Mouse (Mus musculus) lung, postnatal 10 days (tissue): ENCODE measurements around the gene Deaf1.
"Not testable (repeated sequence)": the region's sequence is repeated elsewhere in the genome, so short reads cannot be mapped to it uniquely, and the experiment has no call there.

Source experiments
- DNase-seq: peaks from one replicate; pipeline ENCODE4 v3.0.0; 2021

Gene Deaf1

DNA sequence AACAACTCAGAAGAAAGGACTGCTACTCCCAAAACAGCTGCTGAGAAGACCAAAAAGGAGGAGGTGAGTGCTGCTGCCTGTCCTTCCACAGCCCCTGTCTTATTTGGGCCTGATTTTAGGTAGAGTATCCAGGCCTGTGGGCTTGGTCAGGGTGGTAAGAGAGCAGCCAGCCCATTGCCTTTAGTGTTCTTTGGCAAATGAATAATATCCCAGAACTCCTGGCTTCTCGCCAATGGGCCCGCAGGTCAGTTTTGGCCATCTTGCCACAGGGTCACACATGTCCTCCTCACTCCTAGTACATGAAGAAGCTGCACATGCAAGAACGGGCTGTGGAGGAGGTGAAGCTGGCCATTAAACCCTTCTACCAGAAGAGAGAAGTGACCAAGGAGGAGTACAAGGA lies 66.0 kb downstream of the Deaf1 start:
- no peak for DNase-seq

DNA sequence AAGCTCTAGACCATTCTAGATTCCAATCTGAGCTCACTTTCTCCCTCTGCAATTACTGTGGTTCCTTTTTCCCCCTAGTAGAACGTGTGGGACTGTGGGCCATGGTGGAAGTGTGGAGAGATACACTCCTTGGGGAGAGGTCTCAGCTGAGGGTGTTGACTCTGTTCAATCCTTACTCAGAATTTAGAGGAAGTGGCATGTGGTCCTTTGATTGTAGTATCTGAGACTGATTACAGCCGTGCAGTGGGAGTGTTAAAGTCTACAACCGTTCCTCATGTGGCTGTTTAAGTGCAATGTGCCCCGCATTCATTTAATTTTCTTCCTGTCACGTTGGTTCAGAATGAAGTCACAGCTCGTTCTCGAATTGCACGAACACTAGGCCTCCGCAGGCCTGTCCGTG lies 71.3 kb downstream of the Deaf1 start:
- no peak for DNase-seq

DNA sequence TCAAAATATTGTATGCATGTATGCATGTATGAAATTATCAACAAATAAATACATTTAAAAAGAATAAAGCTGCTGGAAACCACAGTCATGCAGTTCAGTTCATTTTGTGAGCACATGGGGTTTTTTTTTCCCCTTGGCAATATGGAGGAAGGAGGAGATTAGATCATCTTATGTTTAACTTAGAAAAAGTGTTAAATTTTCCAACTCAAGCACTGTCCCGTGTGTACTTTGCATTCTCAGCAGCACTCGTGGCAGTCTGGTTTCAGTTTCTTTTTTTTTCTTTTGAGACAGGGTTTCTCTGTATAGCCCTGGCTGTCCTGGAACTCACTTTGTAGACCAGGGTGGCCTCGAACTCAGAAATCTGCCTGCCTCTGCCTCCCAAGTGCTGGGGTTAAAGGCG lies 77.0 kb downstream of the Deaf1 start:
- not testable (repeated sequence) for DNase-seq
